Mouse (Mus musculus) v-Abl transformed pro-B cells (cell line): ENCODE measurements around the gene Itga7.

Source experiments
- in situ Hi-C, 2 experiments: fragments of 400-800 bp; cut with MboI; formaldehyde crosslinking; loops; one replicate each; pipeline ENCODE4 v1.15.1; 2025; ENCODE audit not compliant: unreplicated experiment in 2 of 2

The Itga7 gene

DNA sequence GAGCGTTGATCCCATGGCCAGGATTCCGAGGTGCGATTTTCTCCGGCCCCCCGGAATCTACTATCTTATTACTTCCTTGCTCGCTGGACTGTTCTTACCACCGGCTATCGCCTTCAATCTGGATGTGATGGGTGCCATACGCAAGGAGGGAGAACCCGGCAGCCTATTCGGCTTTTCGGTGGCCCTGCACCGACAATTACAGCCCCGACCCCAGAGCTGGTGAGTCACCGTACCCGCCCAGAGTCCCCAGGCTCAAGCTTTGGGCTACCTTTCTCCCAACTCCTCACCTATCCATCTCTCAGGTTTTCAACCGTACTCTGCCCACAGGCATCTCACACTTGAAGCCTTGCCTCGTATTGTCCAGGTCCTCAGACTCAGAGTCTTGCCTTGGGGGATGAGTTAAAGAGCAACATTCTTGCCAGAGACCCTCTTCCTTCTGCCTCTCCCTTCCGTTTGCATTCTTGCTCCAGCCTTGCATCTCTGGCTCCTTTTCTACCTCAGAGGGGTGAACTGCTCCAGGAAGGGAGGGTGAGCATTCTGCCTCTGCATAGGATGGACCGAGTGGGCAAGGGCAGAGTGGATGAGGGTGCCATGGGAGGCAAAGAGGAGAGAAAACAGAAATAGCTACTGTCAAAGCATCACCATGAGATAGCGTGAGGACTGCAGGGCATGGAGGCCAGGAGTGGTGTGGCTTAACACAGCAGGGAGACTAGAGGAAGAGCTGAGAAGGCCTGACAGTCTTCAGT is 531 bp downstream of the Itga7 start:
- in situ Hi-C loops: no loop called here

DNA sequence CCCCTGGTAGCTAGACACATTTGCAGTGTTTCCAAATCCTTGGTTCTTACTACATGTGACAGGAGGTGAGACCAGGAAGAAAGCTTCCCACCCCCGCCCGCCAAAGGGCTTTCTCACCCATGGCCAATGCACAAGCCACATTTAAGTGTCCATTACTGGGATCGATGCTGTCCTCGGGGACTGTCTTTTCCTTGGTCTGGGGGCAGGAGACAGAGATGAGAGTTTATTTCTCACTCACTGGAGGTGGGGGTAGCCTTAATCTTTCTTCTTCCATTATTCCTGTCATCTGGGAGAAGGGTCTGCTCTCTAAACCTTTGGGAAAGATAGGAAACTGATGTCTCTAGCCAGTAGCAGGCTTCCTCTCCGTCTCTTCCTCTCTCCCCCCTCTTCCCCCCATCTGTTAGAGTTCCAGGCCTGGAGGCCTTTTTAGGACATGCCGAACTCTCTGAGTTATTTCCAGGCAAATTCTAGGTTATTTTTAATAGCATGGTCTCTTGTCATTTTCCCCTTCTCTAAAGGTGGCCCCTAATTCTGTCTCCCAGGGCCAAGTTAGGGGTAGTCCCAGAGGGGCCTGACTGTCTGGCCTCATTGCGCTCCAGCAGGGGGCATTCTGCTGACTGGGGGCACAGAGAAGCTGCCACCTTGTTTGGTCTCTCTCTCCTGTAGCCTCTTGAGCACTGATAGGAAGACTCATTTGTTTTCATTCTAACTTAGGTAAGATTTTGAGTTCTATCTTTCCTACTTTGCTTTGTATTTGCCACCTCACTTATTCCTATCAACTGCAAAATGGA is 1.6 kb downstream of the Itga7 start:
- in situ Hi-C loops: no loop called here

DNA sequence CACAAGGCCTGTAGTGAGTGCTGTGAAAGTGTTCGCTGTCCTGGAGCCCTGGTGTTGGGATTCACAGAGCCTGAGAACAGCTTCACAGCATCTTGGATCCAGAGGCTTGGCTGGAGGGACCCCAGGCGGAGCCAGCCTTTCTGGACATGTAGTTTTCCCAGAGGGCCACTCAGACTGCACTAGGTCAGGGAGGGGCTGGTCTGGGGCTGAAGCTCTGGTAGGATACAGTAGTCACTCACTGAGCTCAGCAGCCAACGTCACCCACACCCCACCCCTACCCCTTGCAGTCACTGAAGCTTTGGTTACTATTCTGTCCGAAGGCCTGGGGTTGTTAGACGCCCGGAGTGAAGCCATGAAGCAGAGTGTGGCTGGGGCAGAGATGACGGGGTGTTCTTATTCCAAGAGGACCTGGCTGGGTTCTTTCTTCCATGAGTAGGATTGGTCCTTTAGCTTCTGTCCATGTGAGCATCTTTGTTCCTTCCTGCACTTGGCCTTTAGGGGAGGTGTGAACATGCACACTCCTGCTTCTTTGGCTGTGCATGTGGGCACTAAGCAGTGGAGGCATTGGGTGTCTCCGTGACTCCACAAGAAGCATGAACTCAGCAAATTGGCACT is 2.3 kb downstream of the Itga7 start:
- in situ Hi-C loops: no loop called here

DNA sequence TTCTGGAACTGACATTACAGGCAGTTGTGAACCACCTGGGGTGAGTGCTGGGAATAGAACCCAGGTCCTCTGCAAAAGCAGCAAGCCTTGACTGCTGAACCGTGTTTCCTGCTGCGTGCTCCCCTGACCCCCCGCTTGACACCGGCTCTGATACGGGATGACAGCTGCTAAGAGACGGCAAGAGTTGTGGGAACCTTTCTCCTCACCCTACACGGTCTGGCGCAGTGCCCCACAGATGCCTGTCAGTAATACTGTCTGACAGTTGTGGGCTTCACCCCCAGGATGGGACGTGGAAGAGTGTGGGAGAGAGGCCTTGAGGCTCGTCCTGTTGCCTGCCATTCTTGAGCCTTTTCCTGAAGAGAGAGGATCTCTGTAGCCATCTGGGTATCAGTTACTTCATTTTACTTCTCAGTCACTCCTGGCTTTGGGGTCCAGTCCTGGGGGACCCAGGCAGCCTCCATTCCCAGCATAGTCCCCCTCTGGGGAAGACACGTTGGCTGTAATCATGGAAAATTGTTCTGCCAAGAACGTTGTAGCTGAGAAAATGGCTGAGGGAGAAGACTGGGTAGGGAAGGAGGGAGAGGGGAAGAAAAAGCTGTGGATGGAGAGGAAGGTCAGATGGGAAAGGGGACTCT is 4.3 kb downstream of the Itga7 start:
- in situ Hi-C loops: no loop called here

DNA sequence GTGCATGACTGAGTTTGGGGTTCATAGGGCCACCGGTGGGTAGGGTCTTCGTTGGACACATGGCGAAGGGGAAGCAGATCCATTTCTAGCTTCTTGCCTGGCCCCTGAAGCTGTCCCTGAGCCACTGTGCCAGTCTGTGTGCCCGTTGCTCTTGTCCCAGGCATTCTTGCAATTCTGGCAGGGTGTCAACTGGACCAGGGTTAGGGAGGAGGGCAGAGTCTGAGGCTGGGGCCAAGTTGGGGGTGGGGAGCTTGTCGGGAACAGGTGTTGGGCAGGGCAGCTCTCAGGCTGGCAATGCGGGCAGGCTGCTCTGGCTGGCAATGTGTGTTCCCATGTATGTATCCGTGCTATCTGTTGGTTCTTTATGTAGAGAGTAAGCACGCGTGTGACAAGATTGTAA is 4.8 kb downstream of the Itga7 start:
- in situ Hi-C loops: no loop called here

DNA sequence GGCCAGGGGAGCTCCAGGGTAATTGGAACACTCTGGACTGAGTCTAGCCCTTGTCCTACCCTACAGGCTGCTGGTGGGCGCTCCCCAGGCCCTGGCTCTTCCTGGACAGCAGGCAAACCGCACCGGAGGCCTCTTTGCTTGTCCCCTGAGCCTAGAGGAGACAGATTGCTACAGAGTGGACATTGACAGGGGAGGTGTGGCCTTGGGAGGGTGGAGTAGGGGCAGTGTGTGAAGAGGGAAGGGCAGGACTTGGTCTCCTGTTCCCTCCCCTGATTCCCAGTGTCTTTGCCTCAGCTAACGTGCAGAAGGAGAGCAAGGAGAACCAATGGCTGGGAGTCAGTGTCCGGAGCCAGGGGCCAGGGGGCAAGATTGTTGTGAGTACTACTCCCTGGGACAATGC is 5.4 kb downstream of the Itga7 start:
- in situ Hi-C loops: no loop called here

DNA sequence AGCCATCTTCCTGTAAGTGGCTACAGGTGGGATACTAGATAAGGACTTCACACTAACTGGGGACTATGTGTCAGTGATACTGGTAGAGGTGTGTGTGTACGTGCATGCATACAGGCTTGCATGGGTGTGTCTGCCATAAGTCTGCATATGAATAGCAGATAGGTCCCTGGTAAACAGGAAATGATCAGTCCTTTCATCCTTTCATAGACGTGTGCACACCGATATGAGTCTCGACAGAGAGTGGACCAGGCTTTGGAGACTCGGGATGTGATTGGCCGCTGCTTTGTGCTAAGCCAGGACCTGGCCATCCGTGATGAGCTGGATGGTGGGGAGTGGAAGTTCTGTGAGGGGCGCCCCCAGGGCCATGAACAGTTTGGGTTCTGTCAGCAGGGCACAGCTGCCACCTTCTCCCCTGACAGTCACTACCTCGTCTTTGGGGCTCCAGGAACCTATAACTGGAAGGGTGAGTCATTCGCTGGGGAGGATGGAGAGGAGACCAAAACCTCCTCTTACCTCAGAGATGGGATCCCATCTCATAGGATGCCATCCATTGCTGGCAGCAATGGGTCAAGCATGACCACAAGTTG is 7.0 kb downstream of the Itga7 start:
- in situ Hi-C loops: no loop called here

DNA sequence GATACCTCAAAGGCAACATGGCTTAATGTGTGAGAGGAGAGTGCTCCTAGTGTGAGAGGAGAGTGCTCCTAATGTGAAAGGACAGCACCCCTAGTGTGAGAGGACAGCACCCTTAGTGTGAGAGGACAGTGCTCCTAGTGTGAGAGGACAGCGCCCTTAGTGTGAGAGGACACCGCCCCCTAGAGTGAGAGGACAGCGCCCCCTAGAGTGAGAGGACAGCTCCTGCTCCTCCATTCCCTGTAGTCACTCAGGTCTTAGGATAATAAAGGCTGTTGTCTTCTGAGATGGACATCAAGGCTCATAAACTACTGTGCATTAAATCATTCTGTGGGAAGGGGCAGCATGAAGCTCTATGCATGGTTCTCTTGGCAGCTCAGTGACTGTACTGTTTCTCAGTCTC is 12.1 kb downstream of the Itga7 start:
- in situ Hi-C loops: no loop called here

DNA sequence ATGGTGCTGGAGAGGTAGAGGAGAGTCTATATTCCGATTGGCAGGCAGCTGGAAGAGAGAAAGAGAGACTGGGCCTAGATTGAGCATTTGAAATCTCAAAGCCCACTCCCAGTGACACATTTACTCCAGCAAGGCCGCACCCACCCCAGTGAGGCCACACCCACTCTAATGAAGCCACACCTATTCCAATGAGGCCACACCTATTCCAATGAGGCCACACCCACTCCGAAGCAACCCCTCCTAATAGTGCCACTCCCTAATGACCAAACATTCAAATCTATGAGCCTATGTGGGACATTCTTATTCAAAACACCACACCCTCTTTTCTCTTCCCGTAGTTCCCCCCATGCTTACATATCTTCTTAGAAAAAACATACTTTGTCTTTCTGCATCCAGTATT is 13.9 kb downstream of the Itga7 start:
- in situ Hi-C loops: no loop called here

DNA sequence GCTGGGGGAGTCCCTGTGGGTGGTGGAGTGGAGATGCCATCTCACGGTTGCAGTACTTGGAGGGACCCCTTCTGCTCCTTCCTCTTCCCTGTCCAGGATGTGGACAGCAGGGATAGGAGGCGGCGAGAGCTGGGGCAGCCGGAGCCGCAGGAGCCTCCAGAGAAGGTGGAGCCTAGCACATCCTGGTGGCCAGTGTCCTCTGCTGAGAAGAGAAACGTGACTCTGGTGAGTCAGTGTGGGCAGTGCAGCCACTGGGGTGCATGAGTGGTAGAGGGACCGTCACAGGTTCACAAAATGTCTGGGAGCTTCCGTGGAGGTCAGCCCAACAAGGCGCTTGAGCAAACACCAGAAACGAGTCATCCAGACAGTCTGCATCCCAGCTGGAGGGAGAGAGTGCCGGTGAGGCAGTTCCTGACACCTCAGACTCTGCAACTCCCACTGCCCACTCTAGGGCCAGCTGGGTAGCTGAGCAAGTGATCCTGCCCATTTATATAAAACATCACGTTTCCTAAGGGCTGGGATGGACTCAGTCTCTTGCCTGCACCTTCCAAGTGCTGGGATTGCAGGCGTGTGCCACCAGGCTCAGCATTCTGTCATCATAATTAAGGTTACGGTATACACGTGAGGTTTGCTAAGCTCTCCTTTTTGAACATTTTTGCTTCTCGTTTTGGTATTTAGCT is 16.7 kb downstream of the Itga7 start:
- in situ Hi-C loops: no loop called here

DNA sequence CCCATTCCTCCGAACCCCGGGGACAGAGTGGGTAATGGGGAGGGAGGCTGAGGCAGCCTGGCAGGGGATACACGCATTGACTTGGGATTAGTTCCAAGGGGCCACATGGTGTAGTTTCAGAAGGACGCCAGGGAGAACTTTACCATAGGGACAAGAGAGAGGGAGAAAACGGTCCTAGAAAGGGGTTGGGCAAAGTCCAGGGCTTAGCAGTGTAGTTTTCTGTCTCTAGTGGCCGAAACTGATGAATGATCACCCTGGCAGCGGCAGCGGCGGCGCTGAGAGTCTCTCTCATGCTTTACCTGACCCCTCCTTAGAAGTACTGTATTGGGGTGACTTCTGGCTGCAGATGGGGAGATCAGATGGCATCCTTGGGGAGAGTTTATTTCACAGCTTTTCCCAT is 24.7 kb downstream of the Itga7 start:
- in situ Hi-C loops: no loop called here

DNA sequence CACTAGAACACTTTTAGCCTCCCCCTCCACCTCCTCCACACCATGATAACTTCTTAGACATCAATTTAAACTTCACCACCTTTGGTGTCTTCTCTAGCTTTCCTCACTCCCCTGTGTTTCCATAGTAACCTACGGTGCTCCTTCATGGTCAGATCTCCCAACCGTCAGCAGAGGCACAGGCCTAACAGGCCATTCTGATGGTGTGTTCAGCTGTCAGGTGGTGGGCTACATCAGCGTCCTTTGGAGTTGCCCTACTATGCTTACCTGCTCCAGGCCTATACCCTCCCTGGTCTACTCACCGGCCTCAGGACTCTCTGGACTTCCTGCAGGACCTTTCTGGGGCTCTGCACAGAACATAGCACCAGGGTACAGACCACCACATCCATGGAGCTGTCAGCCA is 26.5 kb downstream of the Itga7 start:
- in situ Hi-C loops: no loop called here

DNA sequence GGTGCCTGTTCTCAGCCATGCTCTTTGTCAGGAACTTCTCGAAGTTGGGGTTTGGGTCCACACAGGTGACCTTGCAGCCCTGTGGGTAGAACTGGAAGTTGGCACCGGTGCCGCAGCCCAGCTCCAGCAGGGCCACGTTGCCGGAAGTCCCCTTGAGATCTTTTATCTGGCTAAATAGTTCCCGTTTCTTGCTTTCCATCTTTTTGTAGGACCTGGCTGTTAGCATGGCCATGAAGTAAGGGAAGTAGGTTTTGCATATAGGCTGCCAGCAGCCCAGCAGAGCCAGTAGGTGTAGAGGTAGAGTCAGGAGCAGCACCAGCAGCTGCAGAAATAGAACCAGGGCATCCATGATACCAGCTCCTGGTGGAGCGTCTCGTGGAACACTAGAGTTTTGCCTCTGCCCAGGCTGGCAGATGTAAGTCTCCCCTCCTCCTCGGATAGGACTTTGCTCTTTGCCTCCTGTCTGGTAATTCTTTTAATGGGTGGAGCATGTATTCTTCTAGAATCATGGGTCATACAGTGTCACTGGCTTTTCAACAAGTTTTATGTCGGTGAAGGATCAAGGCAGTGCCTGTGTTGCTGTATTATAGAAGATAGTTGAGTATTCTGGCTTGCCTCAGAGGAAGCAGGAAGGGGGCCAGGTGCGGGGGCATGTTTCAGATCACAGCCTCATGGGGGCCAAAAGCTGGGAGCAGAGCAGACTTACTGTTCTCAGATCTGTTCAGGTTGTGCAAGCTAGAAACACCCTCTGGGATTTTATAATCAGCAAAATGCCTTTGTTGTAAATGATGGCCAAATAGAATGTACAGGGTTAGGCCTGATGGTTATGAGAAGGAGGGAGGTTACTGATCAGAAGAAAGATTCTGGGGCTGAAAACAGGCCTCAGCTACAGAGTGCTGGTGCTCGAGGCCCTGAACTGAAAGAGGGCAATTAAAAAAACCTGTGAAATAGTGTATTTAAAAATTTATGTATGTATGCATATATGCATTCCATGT is 27.3 kb downstream of the Itga7 start, which contains the start of gene Mettl7b:
Mettl7b (minus strand) TSS at position 399 of the 995 bp plus-strand sequence.
- in situ Hi-C loops: no loop called here

DNA sequence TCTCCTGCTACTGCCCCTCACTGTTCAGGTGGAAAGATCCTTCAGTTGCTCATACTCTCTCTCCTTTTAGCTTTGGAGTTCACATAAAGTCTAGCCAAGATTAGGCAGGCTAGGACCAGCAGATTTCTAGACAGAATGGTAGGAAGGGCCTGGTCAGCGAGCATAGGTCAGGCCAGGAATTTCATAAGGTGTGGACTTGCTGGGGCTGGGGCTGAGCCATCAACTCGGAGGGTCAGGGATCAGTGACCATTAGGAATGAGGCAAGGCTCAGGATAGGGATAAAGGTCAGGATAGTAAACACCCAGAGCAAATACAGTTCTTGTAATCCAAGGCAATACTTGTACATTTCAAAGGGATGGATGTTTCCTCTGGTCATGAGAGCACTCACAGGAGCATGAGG is 31.3 kb downstream of the Itga7 start:
- in situ Hi-C loops: no loop called here

DNA sequence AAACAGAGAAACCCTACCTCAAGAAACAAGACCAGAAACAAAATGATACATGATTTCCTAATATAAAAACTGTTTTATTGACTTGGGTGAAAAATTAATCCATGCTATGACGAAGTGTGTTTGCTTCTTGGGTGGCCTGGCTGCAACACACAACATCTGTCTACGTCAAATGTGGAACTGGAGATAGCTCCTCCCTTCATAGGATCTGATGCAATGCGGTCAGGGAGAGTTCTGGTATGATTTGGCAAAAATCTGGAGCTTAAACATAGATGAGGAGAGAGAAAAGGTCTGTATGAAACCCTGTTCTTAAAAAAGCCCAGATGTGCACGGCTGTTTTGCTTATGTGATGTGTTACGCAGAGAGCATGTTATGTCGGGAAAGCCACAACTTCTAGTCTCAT is 32.3 kb downstream of the Itga7 start:
- in situ Hi-C loops: no loop called here

DNA sequence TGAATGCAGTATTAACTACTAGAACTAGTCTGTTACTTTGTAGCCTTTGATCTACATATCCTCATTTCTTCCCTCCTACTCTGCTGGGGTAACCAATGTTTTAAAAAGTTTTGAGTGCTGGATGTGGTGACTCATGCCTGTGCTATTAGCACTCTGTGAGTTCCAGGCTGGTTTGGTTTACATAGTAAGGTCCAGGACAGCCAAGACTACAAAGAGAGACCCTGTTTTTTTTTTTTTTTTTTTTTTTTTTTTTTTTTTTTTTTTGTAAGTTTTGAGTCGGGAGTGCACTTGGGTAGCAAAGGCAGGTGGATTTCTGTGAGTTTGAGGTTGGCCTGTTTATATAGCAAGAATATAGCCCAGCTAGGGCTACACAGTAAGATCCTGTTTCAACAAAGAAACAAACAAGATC is 34.7 kb downstream of the Itga7 start:
- in situ Hi-C loops: no loop called here

DNA sequence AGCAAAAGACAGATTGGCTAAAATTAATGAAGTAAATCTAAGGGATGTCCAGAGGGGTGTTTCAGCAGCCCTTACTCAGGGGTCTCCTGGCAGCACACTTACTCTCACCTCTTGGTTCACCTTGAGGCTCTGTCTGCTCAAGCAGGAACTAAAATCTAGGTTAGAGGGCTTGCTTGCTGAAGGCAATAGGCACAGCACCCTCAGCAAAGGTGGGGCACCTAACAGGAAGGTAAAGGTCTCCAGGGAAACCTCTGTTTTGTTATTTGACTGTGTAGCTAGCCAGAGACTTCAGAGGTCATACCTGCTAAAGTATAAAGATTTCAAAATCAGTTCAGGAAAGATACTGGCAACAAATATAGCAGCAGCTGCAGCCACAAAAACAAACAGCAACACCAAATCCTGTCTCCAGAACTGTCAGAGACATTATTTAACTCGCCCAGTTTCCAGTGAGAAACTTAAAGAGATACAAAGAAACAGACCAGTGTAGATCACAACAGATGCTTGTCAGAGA is 37.2 kb downstream of the Itga7 start:
- in situ Hi-C loops: loop anchor here in 1 of 2 experiments (10.0 kb wide), 1 partner anchor 126 kb away; no protein-coding TSS in a partner anchor

DNA sequence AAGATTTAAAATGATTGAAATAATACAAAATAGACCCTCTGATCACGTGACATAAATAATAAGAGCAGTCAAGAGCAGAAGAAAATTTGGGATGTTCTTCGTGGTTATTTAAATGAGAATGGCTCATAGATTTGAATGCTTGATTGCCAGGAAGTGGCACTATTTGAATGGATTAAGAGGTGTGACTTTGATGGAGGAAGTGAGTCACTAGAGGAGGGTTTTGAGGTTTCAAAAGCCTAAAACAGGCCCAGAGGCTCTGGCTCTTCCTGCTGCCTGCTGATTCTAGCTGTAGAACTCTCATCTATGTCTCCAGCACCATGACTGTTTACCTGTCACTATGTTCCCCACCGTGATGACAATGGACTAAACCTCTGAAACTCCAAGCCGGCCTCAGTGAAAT is 39.2 kb downstream of the Itga7 start:
- in situ Hi-C loops: loop anchor here in 1 of 2 experiments (10.0 kb wide), 1 partner anchor 128 kb away; no protein-coding TSS in a partner anchor

DNA sequence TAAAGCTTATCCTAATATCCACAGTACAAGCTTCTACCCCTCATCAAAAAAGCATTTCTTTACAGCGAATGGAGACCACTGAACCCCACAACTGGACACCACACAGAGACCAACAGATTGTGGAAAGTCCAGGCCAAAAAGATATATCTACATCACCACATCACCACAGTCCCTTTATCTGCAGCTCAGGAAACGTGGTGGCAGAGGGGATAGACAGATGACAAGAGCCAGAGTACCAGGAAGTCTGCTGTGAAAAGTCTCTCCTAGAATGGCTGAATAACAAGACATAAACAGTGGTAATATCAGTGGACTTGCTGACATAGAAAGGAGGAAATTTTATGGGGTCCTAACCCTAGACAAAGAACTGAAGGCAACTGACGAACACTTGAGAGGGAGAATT is 42.8 kb downstream of the Itga7 start:
- in situ Hi-C loops: loop anchor here in 1 of 2 experiments (10.0 kb wide), 1 partner anchor 132 kb away; no protein-coding TSS in a partner anchor
